Mouse (Mus musculus) neural tube, embryonic 14.5 days (tissue): ENCODE data around the gene Cep78. TPM values are rescaled to one million over a fixed set of nuclear protein-coding genes. Genes with fewer than 3 reads are reported as not detected.

Source experiments
- ATAC-seq: fragments of 200-750 bp; cut with Nextera tagmentation; 2 replicates; pipeline ENCODE4 v1.8.0; 2017; ENCODE audit warnings: low read depth, mild to moderate bottlenecking, moderate TSS enrichment, moderate library complexity
- H3K27ac ChIP-seq: fragments of 300-500 bp; sonication (generic); 2 replicates; pipeline ENCODE4 v1.5.1; 2014; ENCODE audit warnings: low read depth, mild to moderate bottlenecking, control low read depth, low read length, moderate library complexity, mixed read lengths
- H3K27me3 ChIP-seq: fragments of 300-500 bp; sonication (generic); 2 replicates; pipeline ENCODE4 v1.6.1; 2014; ENCODE audit warnings: low read length; ENCODE audit not compliant: control insufficient read depth, insufficient read depth
- H3K36me3 ChIP-seq: fragments of 300-500 bp; sonication (generic); 2 replicates; pipeline ENCODE4 v1.6.1; 2014; ENCODE audit warnings: low read length, mixed read lengths; ENCODE audit not compliant: control insufficient read depth, insufficient read depth
- H3K4me1 ChIP-seq: fragments of 300-500 bp; sonication (generic); 2 replicates; pipeline ENCODE4 v1.6.1; 2014; ENCODE audit warnings: low read length; ENCODE audit not compliant: control insufficient read depth, insufficient read depth
- H3K4me2 ChIP-seq: fragments of 300-500 bp; sonication (generic); 2 replicates; pipeline ENCODE4 v1.6.1; 2014; ENCODE audit warnings: mild to moderate bottlenecking, low read depth, low read length, control low read depth
- H3K4me3 ChIP-seq: fragments of 300-500 bp; sonication (generic); 2 replicates; pipeline ENCODE4 v1.5.1; 2014; ENCODE audit warnings: low read depth, low read length, control low read depth, mixed read lengths
- H3K9ac ChIP-seq: fragments of 300-500 bp; sonication (generic); replicated peaks from 2 replicates; pipeline ENCODE4 v1.6.1; 2014; ENCODE audit warnings: low read depth, mild to moderate bottlenecking, control low read depth, low read length, mixed read lengths
- H3K9me3 ChIP-seq: fragments of 300-500 bp; sonication (generic); 2 replicates; pipeline ENCODE4 v1.6.1; 2016; ENCODE audit warnings: low read length; ENCODE audit not compliant: control insufficient read depth
- WGBS: fragments of 180-500 bp; shearing (Covaris S2); extraction: QIAGEN DNeasy Blood & Tissue Kit; methylation state at CpG from one replicate; pipeline ENCODE4 v1.1.7; 2014; 5-methylcytosine and 5-hydroxymethylcytosine counted together
- polyA plus RNA-seq: library from polyadenylated mRNA; unstranded; fragments of >200 nt; fragmentation: Nextera tagmentation; extraction: Ambion mirVana; gene quantifications from 2 replicates; pipeline ENCODE4 v1.2.1, GENCODE M21; 2014

The Cep78 gene
- polyA plus RNA-seq, 1 experiment from 2014 or later = 30.4 TPM

DNA sequence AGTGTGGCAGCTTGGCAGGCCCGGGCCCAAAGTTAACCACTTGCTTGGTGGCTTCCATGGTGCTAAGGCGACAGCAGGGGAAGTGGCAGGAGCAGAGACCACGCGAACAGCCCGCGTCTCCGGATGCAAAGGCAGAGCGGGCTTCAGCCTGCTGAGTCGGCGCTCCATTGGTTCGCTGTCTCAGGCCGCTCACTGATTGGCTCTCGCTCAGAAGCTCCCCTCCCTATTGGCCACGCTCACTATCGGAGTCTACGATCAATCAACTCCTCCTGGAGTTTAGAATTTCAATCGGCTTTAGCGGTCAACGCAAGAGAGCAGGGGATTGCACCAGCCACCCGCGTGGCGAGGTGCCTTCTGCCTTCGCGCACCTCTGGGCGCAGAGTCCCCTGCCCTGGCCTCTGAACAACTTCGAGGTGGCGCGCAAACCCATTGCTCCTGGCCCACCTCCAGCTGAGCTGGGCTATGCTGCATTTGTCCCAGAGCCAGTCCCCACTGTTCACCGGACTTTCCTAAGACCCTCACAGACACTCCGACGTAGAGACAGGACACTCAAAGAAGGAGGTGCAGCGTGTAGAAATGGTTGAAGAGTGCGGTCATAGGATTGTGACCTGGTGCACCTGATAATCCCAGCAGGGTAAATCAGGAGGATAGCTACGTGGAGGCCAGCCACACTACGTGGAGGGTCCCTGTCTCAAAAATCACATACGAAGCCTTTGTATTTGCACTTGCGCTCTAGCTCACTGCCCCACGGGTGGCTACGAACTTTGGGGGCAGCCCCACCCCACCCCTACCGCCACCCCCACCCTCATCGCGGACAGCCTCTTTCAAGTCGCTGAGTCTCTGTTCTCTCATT, 59.7 kb downstream of the Cep78 start:
- H3K4me1 ChIP-seq = peaks cover 12% of the 10 kb centered on the region; the same call in 1 of the 2 replicates
- H3K9me3 ChIP-seq = no peaks in the 10 kb centered on the region
- 2% methylated on average over 40 of the region's 43 CpGs for WGBS

GRCm38 (mm10) chr19:15924181-15924865, 60.5 kb downstream of the Cep78 start:
- Histone ChIP-seq H3K9me3 (no peaks in the 10 kb centered on the region), H3K27me3 (no peaks in the 10 kb centered on the region), H3K4me2 (peak overlapping the region; percentile 98), H3K4me1 (peaks cover 12% of the 10 kb centered on the region; the same call in 1 of the 2 replicates), H3K9ac (peak overlapping the region; percentile 53), H3K4me3 (peak overlapping the region; percentile 55), H3K36me3 (no peaks in the 10 kb centered on the region), H3K27ac (peak overlapping the region; percentile 60)
- under 1% methylated on average over 46 of the region's 46 CpGs for WGBS
- ATAC-seq = peak; percentile 74

More for the DNA sequence above, 59.7 kb downstream of the Cep78 start:
- Histone ChIP-seq H3K27me3 (no peaks in the 10 kb centered on the region), H3K9ac (peak overlapping the region; percentile 53), H3K4me2 (peak overlapping the region; percentile 98), H3K4me3 (peak overlapping the region; percentile 55), H3K36me3 (no peaks in the 10 kb centered on the region), H3K27ac (peak overlapping the region; percentile 80)
- peak; percentile 99 for ATAC-seq

DNA sequence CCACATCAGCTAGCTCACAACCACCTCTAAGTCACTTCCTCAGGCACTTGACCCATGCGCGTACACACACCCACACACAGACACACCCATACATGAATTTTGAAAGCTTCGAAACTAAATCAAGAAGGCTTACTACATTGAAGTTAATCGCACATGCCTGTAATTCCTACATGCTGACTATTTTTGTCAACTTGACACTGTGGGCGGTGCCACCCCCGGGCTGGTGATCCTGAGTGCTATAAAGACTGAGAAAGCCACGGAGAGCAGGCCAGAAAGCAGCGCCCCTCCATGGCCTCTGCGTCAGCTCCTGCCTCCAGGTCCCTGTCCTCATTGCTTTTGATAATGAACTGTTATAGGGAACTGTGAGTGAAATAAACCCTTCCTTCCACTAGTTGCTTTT, 61.4 kb downstream of the Cep78 start:
- no peaks in the 10 kb centered on the region for H3K9me3 ChIP-seq
- peak overlapping the region; percentile 53; the same call in 1 of the 2 replicates for H3K9ac ChIP-seq
- H3K4me3 ChIP-seq = peak overlapping the region; percentile 55
- ATAC-seq = no peak
- H3K4me1 ChIP-seq = peaks cover 12% of the 10 kb centered on the region; the same call in 1 of the 2 replicates
- peak overlapping the region; percentile 98 for H3K4me2 ChIP-seq
- H3K27me3 ChIP-seq = no peaks in the 10 kb centered on the region
- H3K36me3 ChIP-seq = peaks cover under 1% of the 10 kb centered on the region; the same call in 1 of the 2 replicates
- no peak overlapping the region for H3K27ac ChIP-seq
- WGBS = 36% methylated on average over 9 of the region's 9 CpGs

DNA sequence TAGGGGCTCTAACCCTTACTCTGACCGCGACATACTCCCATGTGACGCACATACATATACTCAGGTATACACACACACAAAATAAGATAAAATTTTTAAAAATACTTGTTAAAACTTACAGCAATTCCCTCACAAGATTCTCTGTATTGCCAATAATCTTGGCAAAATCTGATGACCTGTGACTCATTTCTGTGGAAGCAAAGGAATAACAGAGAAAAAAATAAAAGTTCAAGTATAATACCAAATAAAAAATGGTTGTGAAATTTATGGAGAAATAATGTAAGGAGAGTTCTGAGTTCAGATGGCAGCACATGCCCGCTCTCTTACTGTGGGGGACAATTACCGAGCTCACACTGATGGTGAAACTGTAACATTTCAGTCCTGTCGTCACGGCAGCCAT, 65.5 kb downstream of the Cep78 start:
- WGBS = 97% methylated on average over 7 of the region's 7 CpGs
- Histone ChIP-seq H3K9ac (no peak overlapping the region), H3K27ac (no peak overlapping the region), H3K9me3 (no peaks in the 10 kb centered on the region), H3K36me3 (peaks cover 6% of the 10 kb centered on the region; the same call in 1 of the 2 replicates), H3K4me3 (no peak overlapping the region), H3K4me1 (0 out of 2 replicates have a peak, but pooled peaks cover 7% of the 10 kb centered on the region), H3K4me2 (no peak overlapping the region), H3K27me3 (no peaks in the 10 kb centered on the region)
- no peak for ATAC-seq

GRCm38 (mm10) chr19:15918111-15918510, 66.7 kb downstream of the Cep78 start:
- 97% methylated on average over 7 of the region's 7 CpGs for WGBS
- no peaks in the 10 kb centered on the region for H3K27me3 ChIP-seq
- ATAC-seq = no peak
- H3K9me3 ChIP-seq = no peaks in the 10 kb centered on the region
- no peaks in the 10 kb centered on the region for H3K4me1 ChIP-seq
- H3K36me3 ChIP-seq = peaks cover 12% of the 10 kb centered on the region; the same call in 1 of the 2 replicates
- no peak overlapping the region for H3K9ac ChIP-seq
- no peak overlapping the region for H3K27ac ChIP-seq
- no peak overlapping the region for H3K4me2 ChIP-seq
- no peak overlapping the region for H3K4me3 ChIP-seq

DNA sequence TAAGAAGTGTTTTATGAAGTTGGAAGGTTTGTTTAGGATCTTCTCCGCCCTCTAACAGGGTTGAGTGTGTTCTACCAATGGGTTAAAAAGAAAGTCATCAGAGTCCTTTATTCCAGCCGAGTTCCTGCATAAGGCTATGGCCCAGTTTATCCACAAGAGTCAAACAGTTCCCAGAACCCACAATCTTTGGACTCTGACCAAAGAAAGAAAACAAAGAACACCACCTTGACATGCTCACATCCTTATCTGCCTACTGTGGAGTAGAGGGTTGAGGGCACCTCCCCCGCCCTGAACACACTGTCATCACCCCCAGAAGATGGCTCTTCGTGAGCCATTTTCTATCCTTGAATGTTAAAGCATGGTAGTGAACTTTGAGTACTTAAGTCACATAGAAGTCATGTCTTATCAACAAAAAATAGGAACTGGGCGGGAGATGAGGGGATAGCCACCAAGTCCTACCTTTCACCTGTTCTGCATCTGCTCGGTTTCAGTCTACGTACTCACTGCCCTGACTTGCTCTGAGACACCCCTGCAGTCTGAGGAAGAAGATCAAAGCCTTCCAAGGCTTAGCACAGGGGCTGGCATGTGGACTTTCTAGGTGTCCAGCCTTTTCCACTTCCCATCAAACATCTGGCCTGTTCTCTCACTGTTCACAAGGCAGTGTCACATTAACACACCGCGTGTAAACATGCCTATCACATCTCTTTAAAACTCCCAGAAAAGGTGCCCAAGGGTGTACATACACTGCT, 71.4 kb downstream of the Cep78 start:
- Histone ChIP-seq H3K4me2 (no peak overlapping the region), H3K9ac (no peak overlapping the region), H3K4me3 (no peak overlapping the region), H3K4me1 (no peaks in the 10 kb centered on the region), H3K27ac (no peak overlapping the region), H3K27me3 (no peaks in the 10 kb centered on the region), H3K36me3 (peaks cover 12% of the 10 kb centered on the region; the same call in 1 of the 2 replicates), H3K9me3 (no peaks in the 10 kb centered on the region)
- no peak for ATAC-seq
- WGBS = 92% methylated on average over 9 of the region's 9 CpGs

DNA sequence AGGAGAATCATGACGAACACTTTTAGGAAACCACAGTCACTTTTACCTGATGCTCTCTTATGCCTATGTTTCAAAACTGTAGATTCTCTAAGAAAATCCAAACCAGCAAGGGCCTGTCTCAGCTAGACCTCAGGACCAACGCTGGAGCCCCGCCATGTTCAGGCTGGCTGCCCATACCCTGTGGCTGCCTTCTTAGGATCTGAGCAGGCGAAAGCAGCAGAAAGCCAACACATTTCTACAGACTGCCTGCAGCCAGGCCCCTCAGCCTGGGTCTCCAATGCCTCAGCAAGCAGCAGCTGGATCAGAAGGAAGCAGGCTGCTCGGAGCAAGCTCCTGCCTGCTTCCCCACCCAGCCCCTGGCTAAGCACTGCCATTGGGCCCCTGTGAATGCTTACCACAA, 73.3 kb downstream of the Cep78 start:
- Histone ChIP-seq H3K9me3 (no peaks in the 10 kb centered on the region), H3K27me3 (no peaks in the 10 kb centered on the region), H3K4me3 (no peak overlapping the region), H3K4me2 (no peak overlapping the region), H3K9ac (no peak overlapping the region), H3K4me1 (no peaks in the 10 kb centered on the region), H3K27ac (no peak overlapping the region), H3K36me3 (peaks cover 17% of the 10 kb centered on the region; the same call in 1 of the 2 replicates)
- ATAC-seq = no peak
- WGBS = 95% methylated on average over 5 of the region's 5 CpGs

GRCm38 (mm10) chr19:15910987-15911386, 73.8 kb downstream of the Cep78 start:
- 91% methylated on average over 3 of the region's 3 CpGs for WGBS
- no peak overlapping the region for H3K4me2 ChIP-seq
- no peaks in the 10 kb centered on the region for H3K27me3 ChIP-seq
- no peak overlapping the region for H3K27ac ChIP-seq
- no peak overlapping the region for H3K9ac ChIP-seq
- H3K9me3 ChIP-seq = no peaks in the 10 kb centered on the region
- no peak for ATAC-seq
- H3K36me3 ChIP-seq = peaks cover 17% of the 10 kb centered on the region; the same call in 1 of the 2 replicates
- H3K4me3 ChIP-seq = no peak overlapping the region
- no peaks in the 10 kb centered on the region for H3K4me1 ChIP-seq
